Mouse (Mus musculus): ENCODE data around the gene Kcnma1. TPM values are rescaled to one million over a fixed set of nuclear protein-coding genes. Genes with fewer than 3 reads are reported as not detected.

Gene Kcnma1
- polyA plus RNA-seq, 1 experiment, result 4.9 TPM

- Histone ChIP-seq H3K4me3 (ENCODE audit: control insufficient read depth, insufficient read depth, low read length) (no peak overlapping the region), H3K27ac (ENCODE audit: control insufficient read depth, insufficient read depth, low read length) (no peak overlapping the region), H3K4me1 (replicated peaks; ENCODE audit: control insufficient read depth, insufficient read depth, low read length) (no peaks in the 10 kb centered on the region), H3K27me3 (ENCODE audit: control insufficient read depth, insufficient read depth, low read length) (no peaks in the 10 kb centered on the region), H3K36me3 (ENCODE audit: control insufficient read depth, insufficient read depth, low read length) (no peaks in the 10 kb centered on the region)
- no peak for DNase-seq
- 17% methylated on average over 3 of the region's 3 CpGs for WGBS
- no peak for TF ChIP-seq POLR2A (IDR thresholded peaks at IDR 0.05; ENCODE audit: control insufficient read depth, extremely low read depth, insufficient read depth, low read length, poor library complexity)
- no peak for TF ChIP-seq CTCF (IDR thresholded peaks at IDR 0.05; ENCODE audit: borderline replicate concordance, control insufficient read depth, extremely low read depth, insufficient read depth, low read length, poor library complexity)
These were observed 622.7 kb downstream of the Kcnma1 start for GRCm38 (mm10) chr14:23391566-23391965.

GRCm38 (mm10) chr14:23390768-23391167, 623.5 kb downstream of the Kcnma1 start:
- 91% methylated on average over 5 of the region's 5 CpGs for WGBS
- Histone ChIP-seq H3K27ac (ENCODE audit: control insufficient read depth, insufficient read depth, low read length) (no peak overlapping the region), H3K4me3 (ENCODE audit: control insufficient read depth, insufficient read depth, low read length) (no peak overlapping the region), H3K36me3 (ENCODE audit: control insufficient read depth, insufficient read depth, low read length) (no peaks in the 10 kb centered on the region), H3K4me1 (replicated peaks; ENCODE audit: control insufficient read depth, insufficient read depth, low read length) (no peaks in the 10 kb centered on the region), H3K27me3 (ENCODE audit: control insufficient read depth, insufficient read depth, low read length) (no peaks in the 10 kb centered on the region)
- TF ChIP-seq CTCF (IDR thresholded peaks at IDR 0.05; ENCODE audit: borderline replicate concordance, control insufficient read depth, extremely low read depth, insufficient read depth, low read length, poor library complexity) (no peak), POLR2A (IDR thresholded peaks at IDR 0.05; ENCODE audit: control insufficient read depth, extremely low read depth, insufficient read depth, low read length, poor library complexity) (no peak)
- DNase-seq, result no peak

- DNase-seq, result no peak
- H3K27ac ChIP-seq (ENCODE audit: control insufficient read depth, insufficient read depth, low read length), result no peak overlapping the region
- no peak overlapping the region for H3K4me3 ChIP-seq (ENCODE audit: control insufficient read depth, insufficient read depth, low read length)
- no peaks in the 10 kb centered on the region for H3K36me3 ChIP-seq (ENCODE audit: control insufficient read depth, insufficient read depth, low read length)
- H3K4me1 ChIP-seq (replicated peaks; ENCODE audit: control insufficient read depth, insufficient read depth, low read length), result no peaks in the 10 kb centered on the region
- H3K27me3 ChIP-seq (ENCODE audit: control insufficient read depth, insufficient read depth, low read length), result no peaks in the 10 kb centered on the region
- 94% methylated on average over 4 of the region's 4 CpGs for WGBS
- TF ChIP-seq CTCF (IDR thresholded peaks at IDR 0.05; ENCODE audit: borderline replicate concordance, control insufficient read depth, extremely low read depth, insufficient read depth, low read length, poor library complexity) (no peak), POLR2A (IDR thresholded peaks at IDR 0.05; ENCODE audit: control insufficient read depth, extremely low read depth, insufficient read depth, low read length, poor library complexity) (no peak)
These were observed 624.1 kb downstream of the Kcnma1 start for GRCm38 (mm10) chr14:23390161-23390560.

GRCm38 (mm10) chr14:23386786-23387185, 627.5 kb downstream of the Kcnma1 start:
- Histone ChIP-seq H3K4me3 (ENCODE audit: control insufficient read depth, insufficient read depth, low read length) (no peak overlapping the region), H3K27me3 (ENCODE audit: control insufficient read depth, insufficient read depth, low read length) (no peaks in the 10 kb centered on the region), H3K27ac (ENCODE audit: control insufficient read depth, insufficient read depth, low read length) (no peak overlapping the region), H3K36me3 (ENCODE audit: control insufficient read depth, insufficient read depth, low read length) (no peaks in the 10 kb centered on the region), H3K4me1 (replicated peaks; ENCODE audit: control insufficient read depth, insufficient read depth, low read length) (no peaks in the 10 kb centered on the region)
- no peak for TF ChIP-seq POLR2A (IDR thresholded peaks at IDR 0.05; ENCODE audit: control insufficient read depth, extremely low read depth, insufficient read depth, low read length, poor library complexity)
- no peak for TF ChIP-seq CTCF (IDR thresholded peaks at IDR 0.05; ENCODE audit: borderline replicate concordance, control insufficient read depth, extremely low read depth, insufficient read depth, low read length, poor library complexity)
- DNase-seq, result no peak
- 92% methylated on average over 3 of the region's 3 CpGs for WGBS

- no peak for DNase-seq
- TF ChIP-seq CTCF (IDR thresholded peaks at IDR 0.05; ENCODE audit: borderline replicate concordance, control insufficient read depth, extremely low read depth, insufficient read depth, low read length, poor library complexity) (no peak), POLR2A (IDR thresholded peaks at IDR 0.05; ENCODE audit: control insufficient read depth, extremely low read depth, insufficient read depth, low read length, poor library complexity) (no peak)
- H3K27me3 ChIP-seq (ENCODE audit: control insufficient read depth, insufficient read depth, low read length), result no peaks in the 10 kb centered on the region
- no peak overlapping the region for H3K27ac ChIP-seq (ENCODE audit: control insufficient read depth, insufficient read depth, low read length)
- H3K4me3 ChIP-seq (ENCODE audit: control insufficient read depth, insufficient read depth, low read length), result no peak overlapping the region
- 31% methylated on average over 11 of the region's 11 CpGs for WGBS
- no peaks in the 10 kb centered on the region for H3K4me1 ChIP-seq (replicated peaks; ENCODE audit: control insufficient read depth, insufficient read depth, low read length)
- H3K36me3 ChIP-seq (ENCODE audit: control insufficient read depth, insufficient read depth, low read length), result no peaks in the 10 kb centered on the region
These were observed 628.3 kb downstream of the Kcnma1 start for GRCm38 (mm10) chr14:23385776-23386608.

GRCm38 (mm10) chr14:23378351-23379087, 635.8 kb downstream of the Kcnma1 start:
- H3K4me3 ChIP-seq (ENCODE audit: control insufficient read depth, insufficient read depth, low read length), result no peak overlapping the region
- no peaks in the 10 kb centered on the region for H3K27me3 ChIP-seq (ENCODE audit: control insufficient read depth, insufficient read depth, low read length)
- TF ChIP-seq POLR2A (IDR thresholded peaks at IDR 0.05; ENCODE audit: control insufficient read depth, extremely low read depth, insufficient read depth, low read length, poor library complexity) (no peak), CTCF (IDR thresholded peaks at IDR 0.05; ENCODE audit: borderline replicate concordance, control insufficient read depth, extremely low read depth, insufficient read depth, low read length, poor library complexity) (no peak)
- H3K36me3 ChIP-seq (ENCODE audit: control insufficient read depth, insufficient read depth, low read length), result no peaks in the 10 kb centered on the region
- 28% methylated on average over 6 of the region's 6 CpGs for WGBS
- no peaks in the 10 kb centered on the region for H3K4me1 ChIP-seq (replicated peaks; ENCODE audit: control insufficient read depth, insufficient read depth, low read length)
- no peak for DNase-seq
- H3K27ac ChIP-seq (ENCODE audit: control insufficient read depth, insufficient read depth, low read length), result no peak overlapping the region
